Comparison of ENCODE assay signal across 20 mouse cellular contexts in the genomic region with DNA sequence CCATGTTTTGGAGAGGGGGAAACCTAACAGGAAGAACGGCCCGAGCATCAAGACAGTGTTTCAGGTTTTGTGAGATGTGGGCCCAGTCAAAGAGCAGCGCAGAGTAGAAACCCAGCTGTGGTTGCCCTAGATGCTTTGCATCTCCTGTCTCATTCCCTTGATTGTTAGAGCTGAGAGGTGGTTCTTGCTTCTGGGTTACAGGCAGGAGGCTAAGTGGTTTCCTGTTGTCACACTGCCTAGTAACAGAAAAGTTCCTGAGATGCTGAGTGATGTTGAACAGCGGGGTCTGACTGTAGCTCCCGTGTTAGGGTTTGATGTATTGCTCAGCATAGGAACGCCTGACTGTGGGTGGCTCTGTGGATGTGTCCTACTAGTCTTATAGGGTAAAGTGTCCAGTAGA.
A peak's percentile ranks its signal among the peaks of the same experiment; 100 is the strongest.
DNase-seq lines count a peak whose midpoint lies in the region; ATAC-seq and TF ChIP-seq lines count a peak whose summit lies in the region.
"Had no signal": no experiment of that assay in that cellular context is flagged by ENCODE, and none has a peak within 500 bp of the region (broad histone marks: within the 10 kb centered on the region; RNA-seq: fewer than 3 reads in every experiment).

No protein-coding gene starts in this region.

- no peak overlapping the region for H3K27ac ChIP-seq in kidney, adult 2 months (ENCODE audit: insufficient read depth, low read depth, low read length)
- no peak overlapping the region for H3K27ac ChIP-seq in kidney, embryonic 14.5 days (ENCODE audit: low read depth, low read length)
- no peak overlapping the region for H3K27ac ChIP-seq in heart, embryonic 12.5 days (ENCODE audit: poor library complexity, severe bottlenecking)
- H3K27ac ChIP-seq: embryonic facial prominence, embryonic 13.5 days; forebrain, embryonic 15.5 days; layer of hippocampus, adult 2 months had no signal

- TF ChIP-seq CTCF in kidney, adult 2 months (conservative IDR thresholded peaks at IDR 0.05; ENCODE audit: insufficient read depth, insufficient read length, low read depth, low read length): no peak

- H3K4me1 ChIP-seq in megakaryocyte, embryonic 14.5 days: peaks cover 39% of the 10 kb centered on the region
- no peaks in the 10 kb centered on the region for H3K4me1 ChIP-seq in kidney, adult 2 months (ENCODE audit: control insufficient read depth, insufficient read depth, low read length)
- H3K4me1 ChIP-seq in kidney, embryonic 14.5 days (ENCODE audit: control insufficient read depth, insufficient read depth, low read length): no peaks in the 10 kb centered on the region
- peaks cover 15% of the 10 kb centered on the region for H3K4me1 ChIP-seq in heart, embryonic 12.5 days (replicated peaks)
- H3K4me1 ChIP-seq: forebrain, embryonic 15.5 days had no signal

- no peak for TF ChIP-seq POLR2A in kidney, adult 2 months (IDR thresholded peaks at IDR 0.05; ENCODE audit: low read depth, low read length)

- no peak overlapping the region for H3K4me2 ChIP-seq in kidney, embryonic 14.5 days (replicated peaks; ENCODE audit: low read depth, low read length)
- H3K4me2 ChIP-seq in heart, embryonic 12.5 days: no peak overlapping the region
- H3K4me2 ChIP-seq: embryonic facial prominence, embryonic 13.5 days; forebrain, embryonic 15.5 days; heart, embryonic 11.5 days had no signal

- no peak overlapping the region for H3K9ac ChIP-seq in kidney, embryonic 14.5 days (ENCODE audit: low read depth, low read length)
- no peak overlapping the region for H3K9ac ChIP-seq in heart, embryonic 12.5 days
- H3K9ac ChIP-seq: embryonic facial prominence, embryonic 13.5 days; forebrain, embryonic 15.5 days; liver, postnatal 0 days had no signal

- 81% methylated on average over 6 of the region's 6 CpGs for WGBS in kidney, adult 2 months
- 85% methylated on average over 6 of the region's 6 CpGs for WGBS in kidney, embryonic 14.5 days
- 58% methylated on average over 6 of the region's 6 CpGs for WGBS in heart, embryonic 12.5 days

- no peaks in the 10 kb centered on the region for H3K27me3 ChIP-seq in megakaryocyte, embryonic 14.5 days (replicated peaks)
- no peaks in the 10 kb centered on the region for H3K27me3 ChIP-seq in kidney, adult 2 months (replicated peaks; ENCODE audit: control insufficient read depth, insufficient read depth, low read length)
- no peaks in the 10 kb centered on the region for H3K27me3 ChIP-seq in kidney, embryonic 14.5 days (ENCODE audit: control insufficient read depth, insufficient read depth, low read length)
- no peaks in the 10 kb centered on the region for H3K27me3 ChIP-seq in heart, embryonic 12.5 days (replicated peaks)
- H3K27me3 ChIP-seq: embryonic facial prominence, embryonic 13.5 days; forebrain, embryonic 15.5 days had no signal

- H3K4me3 ChIP-seq in megakaryocyte, embryonic 14.5 days (replicated peaks): peak overlapping the region; percentile 33
- no peak overlapping the region for H3K4me3 ChIP-seq in kidney, adult 2 months (ENCODE audit: insufficient read depth, low read depth, low read length)
- no peak overlapping the region for H3K4me3 ChIP-seq in kidney, embryonic 14.5 days (ENCODE audit: low read length)
- no peak overlapping the region for H3K4me3 ChIP-seq in heart, embryonic 12.5 days
- H3K4me3 ChIP-seq: embryonic facial prominence, embryonic 13.5 days; forebrain, embryonic 15.5 days; layer of hippocampus, adult 2 months had no signal

- DNase-seq in thymus, postnatal 0 days (ENCODE audit: low spot score): peak; percentile 84
- no peak for DNase-seq in kidney, adult 2 months
- DNase-seq: adrenal gland, postnatal 14 days; cerebellum, postnatal 10 days; heart, postnatal 14 days; kidney, adult 11 months; kidney, postnatal 10 days; liver, postnatal 0 days; lung, postnatal 10 days; right cerebral cortex, postnatal 4 days had no signal

- H3K36me3 ChIP-seq in megakaryocyte, embryonic 14.5 days (replicated peaks; ENCODE audit: low read length): peaks cover 26% of the 10 kb centered on the region
- no peaks in the 10 kb centered on the region for H3K36me3 ChIP-seq in kidney, adult 2 months (ENCODE audit: control insufficient read depth, insufficient read depth, low read length)
- H3K36me3 ChIP-seq in kidney, embryonic 14.5 days (ENCODE audit: control insufficient read depth, insufficient read depth, low read length): no peaks in the 10 kb centered on the region
- H3K36me3 ChIP-seq in heart, embryonic 12.5 days: peaks cover 9% of the 10 kb centered on the region; the same call in 1 of the 2 replicates
- H3K36me3 ChIP-seq: embryonic facial prominence, embryonic 13.5 days; forebrain, embryonic 15.5 days had no signal

- ATAC-seq in megakaryocyte, adult 5-6 weeks (ENCODE audit: poor library complexity, severe bottlenecking): no peak
- ATAC-seq in hematopoietic stem cell, adult 5-6 weeks (replicated peaks in 1 of 2; ENCODE audit: insufficient read depth in 1 of 2, low FRiP score in 2 of 2, low TSS enrichment in 1 of 2, low read depth in 1 of 2, poor library complexity in 2 of 2, severe bottlenecking in 2 of 2): peak; percentile 91 to 96
- no peak for ATAC-seq in kidney, embryonic 14.5 days (ENCODE audit: low FRiP score, low TSS enrichment)
- no peak for ATAC-seq in heart, embryonic 12.5 days (ENCODE audit: insufficient number of reproducible peaks, low FRiP score)
- ATAC-seq: forebrain, embryonic 15.5 days; hindbrain, embryonic 16.5 days; liver, postnatal 0 days had no signal

- H3K9me3 ChIP-seq in megakaryocyte, embryonic 14.5 days: no peaks in the 10 kb centered on the region
- H3K9me3 ChIP-seq in kidney, embryonic 14.5 days (ENCODE audit: control insufficient read depth, low read length): no peaks in the 10 kb centered on the region
- no peaks in the 10 kb centered on the region for H3K9me3 ChIP-seq in heart, embryonic 12.5 days (replicated peaks)
- H3K9me3 ChIP-seq: embryonic facial prominence, embryonic 13.5 days; forebrain, embryonic 15.5 days had no signal

Comparison
In these comparisons a context has a peak if more than half of its experiments do, and no peak if none do; other contexts are left out.
1. ATAC-seq: peak in hematopoietic stem cell, adult 5-6 weeks (2 of 2); none in megakaryocyte, adult 5-6 weeks (single experiment), kidney, embryonic 14.5 days (single experiment) and heart, embryonic 12.5 days (single experiment).